10 mouse cellular contexts compared by ENCODE assay signal in the genomic region with DNA sequence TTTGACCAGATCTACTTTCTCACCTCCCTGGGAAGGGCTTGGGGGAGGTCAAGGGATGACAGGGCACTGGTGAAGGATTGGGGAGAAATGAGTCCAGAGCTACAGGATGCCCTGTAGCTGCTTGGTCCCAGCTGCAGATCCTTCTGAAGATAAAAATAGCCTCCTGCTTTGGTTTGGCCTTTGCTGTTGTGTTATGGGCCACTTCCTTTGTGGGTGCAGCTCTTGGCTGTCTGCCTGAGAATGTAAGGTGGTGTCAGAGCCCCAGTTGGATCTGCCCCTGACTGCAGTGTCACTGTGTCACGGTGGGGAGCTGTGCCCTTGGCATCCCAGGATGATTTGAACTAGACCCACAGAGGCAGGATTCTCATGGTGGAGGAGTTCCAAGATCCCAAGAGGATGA.
DNase-seq lines count a peak whose midpoint lies in the region; ATAC-seq and TF ChIP-seq lines count a peak whose summit lies in the region.
"Had no signal": no experiment of that assay in that cellular context is flagged by ENCODE, and none has a peak within 500 bp of the region (broad histone marks: within the 10 kb centered on the region; RNA-seq: fewer than 3 reads in every experiment).

No protein-coding gene starts in this region.

- ATAC-seq in Patski = peak; percentile 15
- no peak for ATAC-seq in cerebellum, adult (ENCODE audit: insufficient number of reproducible peaks, low FRiP score, low TSS enrichment)

- CTCF ChIA-PET in Patski (lab: Charles Lee) = interaction anchor here (1.6 to 1.7 kb wide), 2 partner anchors 9 to 13 kb away, joined by 3 to 4 read pairs; no protein-coding TSS in a partner anchor

- in situ Hi-C loops in Patski (cut with MboI; ENCODE audit: low pct_unique_long_range_greater_than_20kb) = no loop called here

- DNase-seq in kidney, postnatal 14 days = peak; percentile 40
- DNase-seq in kidney, adult 18-20 months = no peak
- no peak for DNase-seq in Patski (ENCODE audit: low read depth, low spot score)
- DNase-seq in lung, postnatal 10 days = peak; percentile 51
- peak; percentile 35 for DNase-seq in thymus, postnatal 0 days (ENCODE audit: low spot score)
- no peak for DNase-seq in spleen, postnatal 14 days (ENCODE audit: low spot score in 2 of 2)
- DNase-seq: gastrocnemius, postnatal 10 days; kidney, postnatal 10 days; liver, postnatal 0 days had no signal

- no peak for TF ChIP-seq CTCF in Patski (IDR thresholded peaks at IDR 0.05)

- POLR2A ChIA-PET in Patski (lab: Charles Lee) = no interaction called here

- H3K27me3 ChIP-seq in Patski = no peaks in the 10 kb centered on the region

Comparison
In these comparisons a context has a peak if more than half of its experiments do, and no peak if none do; other contexts are left out.
1. DNase-seq: peak in kidney, postnatal 14 days (single experiment), lung, postnatal 10 days (single experiment) and thymus, postnatal 0 days (single experiment); none in kidney, adult 18-20 months (single experiment), Patski (single experiment) and spleen, postnatal 14 days (0 of 2).